Mouse (Mus musculus): ENCODE results near the gene Ttyh3.

- TF ChIP-seq CTCF (IDR thresholded peaks at IDR 0.05; ENCODE audit: low read depth) (no peak), EP300 (IDR thresholded peaks at IDR 0.05; ENCODE audit: low read depth) (no peak)
Measured at GRCm38 (mm10) chr5:140605228-140605627, 43.6 kb downstream of the Ttyh3 start.
